Mouse (Mus musculus): ENCODE measurements at regions not wholly inside any gene's neighbourhood (a gene's known extent, or its start where the extent isn't known, plus 50 kb on each side); places are given as distances from the start of the nearest gene placed in this dataset.

DNA sequence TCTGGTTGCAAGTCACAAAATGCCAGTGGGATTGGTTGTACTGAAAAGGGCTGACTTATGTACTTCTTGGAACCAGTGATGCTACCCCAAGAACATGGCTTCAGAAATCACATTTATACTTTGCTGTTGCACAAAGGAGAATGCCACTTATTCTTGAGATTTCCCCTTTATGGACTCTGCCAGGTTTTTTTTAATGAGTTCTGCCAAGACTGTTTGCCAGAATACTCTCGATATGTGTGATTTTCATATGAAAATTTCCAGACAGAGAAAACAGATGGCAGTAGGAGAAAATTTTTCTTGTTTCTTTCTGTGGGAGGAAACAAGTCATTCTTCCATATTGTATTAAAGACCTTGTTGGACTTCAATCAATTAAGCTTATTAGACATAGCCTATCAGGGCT, 281.0 kb upstream of the Tle1 start:
- DNase-seq (ENCODE audit: extremely low spot score): no peak

DNA sequence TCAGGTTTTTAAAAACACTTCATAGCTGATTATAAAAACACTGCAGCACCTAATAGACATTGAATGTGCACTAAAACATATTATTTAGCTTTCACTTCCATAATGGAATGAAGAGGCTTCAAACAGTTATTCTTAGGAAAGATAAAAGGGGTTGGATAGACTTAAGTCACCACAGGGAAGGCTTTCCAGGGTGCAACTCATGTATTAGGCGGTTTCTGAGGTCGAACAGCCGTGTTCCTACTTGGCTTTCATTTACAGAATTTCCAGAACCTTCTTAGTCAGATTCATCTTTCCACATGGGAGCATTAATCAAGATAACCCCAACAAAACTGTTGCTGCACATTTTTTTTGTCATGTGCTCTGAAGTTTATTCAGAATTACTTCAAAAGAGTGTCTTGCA, 279.8 kb upstream of the Tle1 start:
- no peak for DNase-seq (ENCODE audit: extremely low spot score)

DNA sequence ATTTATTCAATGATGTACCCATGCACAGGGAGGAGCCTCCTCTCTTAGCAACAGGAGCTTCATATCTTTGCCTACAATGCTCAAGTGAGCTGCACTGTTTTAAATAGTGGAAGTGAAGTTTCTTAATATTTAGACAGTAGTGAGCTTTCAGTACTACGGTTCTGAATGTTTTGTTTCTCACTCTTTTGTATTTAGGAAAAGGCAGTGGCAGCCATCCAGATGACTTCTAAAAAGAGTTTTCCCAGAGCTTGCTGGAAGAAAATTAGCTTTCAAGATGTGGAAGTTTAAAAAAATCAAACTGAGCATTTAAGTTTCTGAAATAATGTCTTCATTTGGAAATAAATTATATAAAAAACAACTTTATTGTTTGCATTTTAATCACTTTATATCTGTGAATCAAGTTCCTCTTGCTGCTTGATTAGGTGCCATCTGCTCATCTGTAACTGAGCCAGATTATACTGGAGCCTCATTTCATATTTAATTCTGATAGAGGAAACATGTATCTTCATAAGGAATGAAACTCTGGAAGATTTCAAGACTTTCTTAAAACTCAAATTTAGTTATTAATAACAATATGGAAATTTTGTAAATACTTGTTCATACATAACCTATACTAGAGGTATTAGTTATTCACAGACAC, 268.6 kb upstream of the Tle1 start:
- DNase-seq (ENCODE audit: extremely low spot score): no peak

DNA sequence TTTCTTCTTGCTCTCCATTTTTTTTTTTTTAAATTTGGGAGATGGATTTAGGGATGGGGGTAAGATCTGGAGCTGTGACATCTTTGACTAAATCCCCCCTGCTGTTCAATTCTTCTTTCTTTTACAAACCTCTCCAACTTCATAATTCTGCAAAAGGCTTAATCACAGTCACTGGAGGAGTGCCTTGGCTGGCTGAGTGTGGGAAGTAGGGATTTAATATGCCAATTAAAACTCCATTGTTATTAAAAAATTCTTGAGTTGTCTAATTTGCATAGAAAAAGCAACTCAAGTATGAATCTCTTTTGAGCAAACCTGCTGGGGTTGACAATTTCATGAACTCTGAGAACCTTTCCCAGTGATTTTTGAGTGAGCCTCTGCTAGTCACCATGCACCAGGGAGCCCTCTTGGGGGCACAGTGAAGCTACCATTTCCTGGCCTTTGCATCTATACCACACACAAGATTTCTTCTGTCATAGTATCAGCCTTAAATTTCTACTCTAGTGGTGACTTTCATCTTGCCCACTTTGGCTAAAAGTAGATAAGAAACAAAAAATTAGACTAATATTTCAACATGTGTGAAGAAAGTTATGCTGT, 243.6 kb upstream of the Tle1 start:
- no peak for DNase-seq (ENCODE audit: extremely low spot score)

DNA sequence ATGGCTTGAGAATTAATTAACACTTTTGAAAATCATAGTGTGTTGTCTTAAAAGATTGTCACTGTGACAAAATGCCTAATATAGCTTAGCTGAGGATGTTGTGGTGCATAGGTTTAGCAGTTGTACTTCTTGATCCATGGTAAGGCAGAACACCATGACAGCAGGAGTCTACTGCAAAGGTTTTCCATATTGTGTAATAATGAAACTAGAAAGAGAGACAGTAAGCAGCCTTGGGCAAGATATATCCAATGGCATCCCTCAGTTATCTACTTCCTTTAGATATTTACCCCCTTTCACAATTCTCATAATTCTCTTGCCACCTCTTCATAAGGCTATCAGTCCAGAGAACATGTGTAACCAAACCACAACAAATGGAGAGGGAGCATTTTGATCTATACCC, 236.6 kb upstream of the Tle1 start:
- DNase-seq (ENCODE audit: extremely low spot score): no peak

DNA sequence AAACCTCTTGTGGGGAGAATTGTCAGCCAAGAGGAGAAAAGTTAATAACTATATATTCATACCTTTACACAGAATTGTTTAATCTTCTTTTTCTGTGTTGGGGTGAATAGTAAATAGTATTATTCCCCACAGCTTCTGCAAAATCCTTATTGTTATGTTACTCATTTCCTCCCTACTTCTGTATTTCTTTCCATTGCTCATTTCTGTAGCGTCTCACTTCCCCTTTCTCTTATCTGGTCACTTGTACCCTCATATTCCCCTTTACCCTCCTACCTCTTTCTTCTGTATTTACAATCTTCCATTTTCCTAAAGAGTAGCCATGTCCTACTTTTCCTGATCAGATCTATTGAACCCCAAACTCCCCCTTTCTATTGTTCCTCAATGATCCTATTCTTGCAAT, 224.6 kb upstream of the Tle1 start:
- DNase-seq (ENCODE audit: extremely low spot score): no peak

DNA sequence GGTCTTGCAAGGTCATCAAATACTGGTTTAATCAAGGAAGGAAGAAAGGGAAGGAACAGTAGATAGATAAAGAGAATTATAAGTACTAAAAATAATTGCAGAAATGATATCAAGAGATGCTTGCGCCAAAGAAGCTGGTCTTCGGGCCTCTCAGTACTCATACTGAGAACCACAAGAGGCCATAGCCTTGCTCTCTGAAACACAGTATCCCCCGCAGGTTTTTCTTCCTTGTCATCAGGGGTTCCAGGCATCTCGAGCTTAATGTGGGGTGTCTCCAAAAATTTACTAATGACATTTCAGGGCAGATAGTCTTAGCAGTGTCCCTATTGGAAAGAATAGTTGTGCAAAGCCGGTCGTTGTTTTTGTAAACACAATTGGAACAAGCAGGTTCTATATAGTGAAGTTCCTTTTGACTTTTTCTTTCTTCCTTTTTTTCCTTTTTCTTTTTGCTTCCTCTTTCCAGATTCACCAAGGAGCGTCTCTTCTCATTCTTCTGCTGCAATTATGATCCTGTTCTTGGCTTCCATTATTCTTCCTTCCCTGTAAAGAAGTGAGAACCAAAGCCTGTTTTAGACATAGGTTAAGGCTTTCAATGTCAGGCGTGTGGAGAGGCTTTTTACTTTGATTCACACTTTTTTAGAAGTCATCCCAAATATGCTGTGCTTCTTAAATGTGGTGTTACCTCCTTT, 211.5 kb upstream of the Tle1 start:
- DNase-seq (ENCODE audit: extremely low spot score): no peak

DNA sequence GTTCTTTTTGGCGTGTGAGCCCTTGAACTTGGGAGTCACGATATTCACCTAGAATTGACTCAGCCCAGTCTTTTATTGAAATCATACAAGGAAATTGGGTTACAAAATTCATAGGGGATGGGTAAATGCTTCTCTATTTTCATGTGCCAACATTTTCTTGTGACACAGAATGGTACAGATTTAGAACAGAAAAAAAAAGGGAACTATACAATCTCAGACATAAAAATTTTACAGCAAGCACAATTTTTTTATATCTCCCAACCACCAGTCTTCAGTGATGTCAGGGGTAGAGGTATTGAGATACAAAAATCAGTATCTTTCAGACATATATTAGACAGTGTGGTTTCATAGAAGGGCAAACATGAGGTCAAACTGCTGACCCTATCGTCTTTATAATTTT, 210.6 kb upstream of the Tle1 start:
- DNase-seq (ENCODE audit: extremely low spot score): no peak

DNA sequence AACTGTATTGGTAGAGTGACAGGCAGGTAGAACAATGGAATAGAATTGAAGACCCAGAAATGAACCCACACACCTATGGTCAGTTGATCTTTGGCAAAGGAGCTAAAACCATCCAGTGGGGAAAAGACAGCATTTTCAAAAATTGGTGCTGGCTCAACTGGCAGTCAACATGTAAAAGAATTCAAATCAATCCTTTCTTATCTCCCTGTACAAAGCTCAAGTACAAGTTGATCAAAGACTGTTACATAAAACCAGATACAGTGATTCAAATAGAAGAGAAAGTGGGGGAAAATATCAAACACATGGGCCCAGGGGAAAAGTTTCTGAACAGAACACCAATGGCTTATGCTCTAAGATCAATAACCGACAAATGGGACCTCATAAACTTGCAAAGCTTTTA, 200.0 kb upstream of the Tle1 start:
- DNase-seq (ENCODE audit: extremely low spot score): no peak

DNA sequence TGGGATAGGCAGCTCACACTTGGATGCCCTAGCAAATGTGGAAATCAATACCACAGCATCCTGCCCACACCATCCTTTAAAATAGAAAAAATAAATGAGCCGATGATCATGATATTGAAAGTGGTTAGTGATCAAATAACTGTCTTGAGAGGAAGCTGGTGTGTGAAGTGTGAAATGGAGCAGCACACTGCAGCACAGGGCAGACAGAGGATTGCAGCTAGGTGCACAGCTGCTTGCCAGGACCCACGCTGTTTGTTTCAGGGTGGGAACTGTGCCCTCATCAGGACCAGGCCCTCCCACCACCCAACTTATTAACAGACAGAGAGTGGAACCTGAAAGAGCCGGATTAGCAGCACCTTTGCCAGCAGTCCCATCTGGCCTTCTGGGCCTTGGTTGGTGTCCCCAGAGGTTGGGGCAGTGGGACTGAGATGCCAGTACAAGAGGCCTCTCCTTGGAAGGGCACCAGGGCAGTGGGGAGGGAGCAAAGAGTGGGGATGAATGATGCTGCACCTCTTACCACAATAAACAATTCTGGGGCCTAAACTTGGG, 191.2 kb upstream of the Tle1 start:
- no peak for DNase-seq (ENCODE audit: extremely low spot score)

DNA sequence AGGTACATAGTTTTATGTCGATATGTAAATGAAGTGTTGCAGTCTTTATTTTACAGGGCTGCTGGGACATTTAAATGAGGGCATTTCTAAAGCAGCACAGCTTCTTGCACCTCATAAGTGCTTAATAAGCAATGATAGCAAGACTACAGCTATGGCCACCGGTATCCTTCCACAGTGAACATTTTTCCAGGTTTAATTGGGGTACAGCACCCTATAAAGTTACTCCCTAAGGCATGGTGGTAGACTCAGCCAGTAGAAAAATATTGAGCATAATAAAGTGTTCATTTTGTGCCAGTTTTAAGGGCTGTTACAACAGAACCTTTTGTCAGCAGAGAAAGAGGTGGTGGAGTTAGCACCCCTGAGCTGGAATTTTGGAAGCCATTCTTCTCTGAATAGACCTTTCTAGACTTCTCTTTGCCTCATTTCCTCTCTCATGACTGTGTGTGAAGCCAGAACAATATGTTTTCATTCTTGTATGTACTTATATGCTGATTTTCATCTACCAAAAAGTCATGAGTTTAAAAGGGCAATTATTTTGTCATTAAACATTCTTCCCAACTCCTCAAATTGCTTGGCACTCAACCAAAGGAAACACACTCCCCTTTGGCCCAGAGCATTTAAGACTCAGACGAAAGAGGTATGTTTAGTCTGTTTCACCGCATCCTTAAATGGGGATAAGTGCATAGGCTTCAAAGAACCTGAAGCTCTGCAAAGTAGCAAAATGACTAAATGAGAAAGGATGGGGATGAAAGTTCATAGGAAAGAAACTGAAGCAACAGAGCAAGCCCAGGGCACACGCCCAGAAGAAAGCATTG, 189.3 kb upstream of the Tle1 start:
- no peak for DNase-seq (ENCODE audit: extremely low spot score)

DNA sequence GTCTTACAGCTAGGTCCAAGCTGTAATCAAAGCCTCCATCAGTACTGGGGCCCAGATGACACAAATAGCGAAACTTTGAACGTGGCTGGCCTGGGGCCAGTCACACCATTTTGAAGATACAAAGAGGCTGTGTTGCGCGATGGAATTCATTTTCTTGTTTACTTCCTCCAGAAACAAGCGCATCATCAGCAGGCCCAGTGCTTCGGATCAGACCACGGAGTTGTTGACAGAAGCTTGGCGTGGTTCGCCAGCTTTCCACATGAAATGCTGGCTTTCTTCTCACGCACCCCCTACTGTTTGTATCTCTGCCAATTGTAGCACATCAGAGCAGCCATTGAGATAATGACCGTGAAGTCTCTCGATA, 184.2 kb upstream of the Tle1 start:
- peak; percentile 25 for DNase-seq (ENCODE audit: extremely low spot score)

DNA sequence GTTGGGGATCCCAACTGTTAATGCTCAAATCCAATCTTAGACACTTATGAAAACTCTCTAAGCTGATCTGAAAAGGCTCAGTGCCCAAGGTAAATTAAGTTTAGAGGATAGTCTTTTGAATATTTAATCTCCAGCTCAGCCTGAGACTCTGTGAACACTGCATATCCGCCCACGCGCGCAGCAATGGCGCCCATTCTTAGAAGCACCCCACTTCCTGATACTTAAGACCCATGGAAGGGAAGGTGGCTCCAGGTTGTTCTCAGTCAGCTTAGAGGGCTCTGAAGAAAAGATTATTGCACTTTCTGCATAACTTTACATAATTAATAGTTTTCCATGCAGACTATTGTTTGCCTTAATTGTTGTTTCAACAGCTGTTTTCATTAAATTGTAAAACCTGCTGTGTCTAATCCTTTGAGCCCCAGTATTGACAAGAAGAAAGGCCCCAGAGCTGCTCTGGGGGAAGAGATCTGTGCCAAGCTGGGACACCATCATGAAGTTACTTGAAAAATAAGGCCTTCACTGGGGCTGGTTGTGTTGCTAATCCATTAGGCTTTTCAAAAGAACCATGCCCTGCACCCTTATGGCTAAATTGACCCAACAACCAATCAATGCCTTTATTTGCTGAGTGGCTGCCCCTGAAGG, 183.7 kb upstream of the Tle1 start:
- DNase-seq (ENCODE audit: extremely low spot score): peak; percentile 10

DNA sequence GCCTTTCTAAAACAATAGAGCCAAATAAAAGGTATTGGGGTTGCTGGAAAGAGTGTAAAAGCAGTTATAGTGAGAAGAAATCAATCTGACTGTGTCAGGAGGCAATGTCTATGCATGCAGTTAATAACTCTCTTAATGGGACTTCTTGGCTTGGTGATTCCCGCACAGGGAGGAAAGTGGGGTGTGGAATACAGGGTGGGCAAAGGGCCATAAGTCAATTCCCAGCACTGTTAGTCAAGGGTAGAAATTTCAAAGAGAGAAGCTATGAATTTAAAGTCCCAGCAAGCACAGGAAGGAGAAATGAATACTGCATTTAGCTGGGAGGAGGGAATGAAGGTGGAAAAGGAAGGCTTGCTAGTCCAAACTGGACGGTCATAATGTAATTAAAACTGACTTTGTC, 183.0 kb upstream of the Tle1 start:
- DNase-seq (ENCODE audit: extremely low spot score): no peak

DNA sequence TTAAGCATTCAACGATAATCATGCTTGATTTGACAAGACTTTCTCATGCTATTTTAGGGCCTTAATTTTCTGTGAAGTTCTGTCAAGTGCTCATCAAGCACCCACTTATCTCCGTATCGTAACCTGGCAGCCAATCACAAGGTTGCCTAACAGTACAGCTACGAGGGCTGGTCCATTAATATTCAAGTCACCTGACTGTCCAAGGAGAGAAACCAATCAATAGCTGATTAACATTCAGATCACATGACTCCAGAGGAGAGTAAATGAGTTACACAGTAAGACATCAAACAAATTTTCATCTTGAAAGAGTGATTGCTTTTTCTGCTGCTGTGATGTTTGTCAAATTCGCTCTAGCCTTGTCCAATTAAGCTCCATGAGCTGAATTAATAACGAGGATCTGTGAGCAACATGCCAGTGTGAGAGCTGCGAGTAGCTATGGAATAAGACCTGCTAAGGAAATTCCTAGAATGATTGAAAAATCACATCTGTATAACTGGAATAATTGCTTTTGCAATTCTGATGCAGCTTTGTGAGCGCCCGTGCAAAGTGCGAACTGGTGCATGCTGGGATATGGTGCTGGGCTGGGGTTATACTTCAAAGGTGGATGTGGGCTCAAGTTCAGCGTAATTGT, 181.9 kb upstream of the Tle1 start:
- no peak for DNase-seq (ENCODE audit: extremely low spot score)

DNA sequence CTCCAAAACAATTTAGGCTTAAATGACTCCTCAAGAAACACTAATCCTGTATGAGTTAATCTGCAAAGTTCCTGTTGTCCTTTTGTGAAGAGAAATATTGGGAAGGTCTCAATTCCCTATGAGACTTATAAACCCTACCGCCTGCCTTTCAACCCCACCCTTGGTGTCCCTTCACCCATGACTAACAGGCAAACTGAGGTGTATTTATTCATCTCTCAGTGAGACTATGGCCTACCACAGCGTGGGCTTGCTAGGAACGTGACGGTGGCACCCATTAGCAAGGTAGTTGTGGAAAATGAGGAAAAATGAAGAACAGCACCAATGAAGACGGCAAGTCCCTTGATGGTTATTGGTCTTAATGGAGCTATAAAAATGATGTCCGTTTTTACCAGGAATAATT, 181.0 kb upstream of the Tle1 start:
- no peak for DNase-seq (ENCODE audit: extremely low spot score)

DNA sequence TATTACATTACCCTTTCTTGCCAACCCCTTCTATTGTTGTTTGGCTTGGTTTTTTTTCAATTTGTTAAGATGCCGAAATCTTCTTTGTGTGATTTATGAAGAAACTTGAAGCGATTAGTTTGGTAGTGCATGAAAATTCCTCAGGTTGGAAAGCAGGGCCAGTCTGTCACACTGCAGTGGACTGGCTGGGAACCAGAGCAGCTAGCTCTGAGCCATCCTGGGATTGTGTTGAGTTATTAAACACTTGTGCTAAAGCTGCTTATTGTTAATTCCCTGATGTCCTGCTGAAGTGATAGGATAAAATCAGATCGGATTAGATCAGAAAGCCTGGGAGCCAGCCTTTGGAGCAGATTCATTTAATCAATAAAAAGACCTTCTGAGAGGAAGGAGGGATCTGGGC, 180.4 kb upstream of the Tle1 start:
- DNase-seq (ENCODE audit: extremely low spot score): no peak

DNA sequence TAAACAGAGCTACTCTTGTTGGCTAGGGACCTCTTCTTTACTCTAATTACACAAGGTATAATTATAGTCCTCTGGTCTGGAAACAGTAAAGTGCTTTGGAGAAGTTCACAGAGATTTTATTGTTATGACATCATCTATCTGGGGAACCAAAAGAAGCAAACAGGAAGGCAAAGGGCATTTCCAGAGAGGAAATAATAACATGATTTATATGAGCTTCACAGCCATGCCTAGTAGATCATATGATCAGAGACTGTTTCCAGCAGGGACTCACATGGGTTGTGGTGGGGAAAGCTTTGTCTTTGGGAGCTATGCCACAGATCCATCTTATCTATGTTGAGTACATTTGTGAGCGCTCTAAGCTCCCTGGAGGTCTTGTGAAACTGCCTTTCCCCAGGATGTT, 178.8 kb upstream of the Tle1 start:
- no peak for DNase-seq (ENCODE audit: extremely low spot score)

DNA sequence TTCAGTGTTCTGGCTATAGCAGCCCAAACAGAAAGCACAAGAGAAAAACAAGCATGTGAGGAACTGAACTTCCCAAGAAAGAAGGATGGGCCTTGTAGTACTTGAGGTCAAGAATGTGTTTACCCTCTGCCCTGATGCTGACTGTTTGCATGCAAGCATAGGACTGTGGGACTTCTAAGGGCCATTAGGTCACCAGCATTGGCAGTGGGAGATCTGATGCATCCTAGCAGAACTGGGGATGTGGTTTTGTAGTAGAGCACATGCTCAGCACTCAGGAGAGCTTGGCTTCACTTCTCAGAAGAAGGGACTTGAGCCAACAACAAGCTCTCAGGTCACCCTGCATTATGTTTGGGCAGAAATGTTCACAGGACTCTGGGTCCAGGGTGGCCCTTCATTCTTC, 178.3 kb upstream of the Tle1 start:
- DNase-seq (ENCODE audit: extremely low spot score): no peak

DNA sequence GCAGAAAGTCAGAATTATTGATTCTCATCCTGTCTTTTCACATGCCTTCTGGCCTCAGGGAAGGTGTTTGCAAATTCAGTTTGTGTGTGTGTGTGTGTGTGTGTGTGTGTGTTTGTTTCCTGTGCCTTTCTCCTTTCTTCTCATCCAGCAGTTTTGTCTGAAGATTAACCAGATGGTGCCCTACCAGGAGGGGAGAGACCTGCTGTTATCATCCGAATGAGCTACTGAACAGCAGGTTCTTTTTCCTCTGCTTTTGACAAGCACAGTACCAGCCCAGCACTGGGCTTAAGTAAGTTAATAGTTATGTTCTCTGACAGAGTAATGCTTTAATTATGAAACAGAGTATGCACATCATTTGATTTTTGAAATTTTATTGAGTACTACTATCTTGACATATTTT, 176.8 kb upstream of the Tle1 start:
- no peak for DNase-seq (ENCODE audit: extremely low spot score)

DNA sequence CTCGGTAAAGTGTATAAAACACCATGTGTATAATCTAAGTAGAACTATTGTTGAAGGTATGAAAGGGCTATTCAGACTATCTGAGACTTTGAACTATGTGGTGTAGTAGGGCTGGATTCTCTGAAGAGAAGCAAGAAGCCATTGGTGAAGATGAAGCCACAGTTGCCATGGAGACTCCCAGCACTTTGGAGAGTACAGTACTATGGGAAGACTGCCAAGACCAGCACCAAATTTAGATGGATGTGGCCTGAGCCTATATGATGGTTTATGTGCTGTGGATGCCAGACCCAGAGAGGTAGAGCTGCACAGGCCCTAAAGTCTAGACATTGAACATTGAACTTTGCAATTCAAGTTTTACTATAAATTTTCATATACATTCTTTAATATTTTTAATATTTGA, 151.3 kb upstream of the Tle1 start:
- no peak for DNase-seq (ENCODE audit: extremely low spot score)

DNA sequence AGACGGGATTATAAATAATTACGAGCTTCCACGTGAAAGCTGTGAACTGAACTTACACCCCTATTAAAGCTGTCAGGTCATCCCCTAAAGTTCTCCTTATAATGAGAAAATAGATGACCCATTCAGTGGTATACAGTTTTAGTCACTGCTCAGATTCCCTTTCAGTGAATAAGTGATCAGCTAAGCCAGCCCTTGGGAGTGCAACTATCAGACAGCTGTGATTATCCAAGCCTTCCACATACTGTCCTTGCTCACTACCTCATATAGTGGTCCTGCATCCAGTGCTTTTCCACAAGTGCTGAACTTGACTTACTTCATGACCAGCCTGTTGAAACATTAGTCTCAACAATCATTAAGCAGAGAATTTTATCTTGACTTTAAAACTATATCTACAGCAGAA, 131.2 kb upstream of the Tle1 start:
- no peak for DNase-seq (ENCODE audit: extremely low spot score)
